Mouse (Mus musculus): ENCODE results near the gene Ston1.

DNA sequence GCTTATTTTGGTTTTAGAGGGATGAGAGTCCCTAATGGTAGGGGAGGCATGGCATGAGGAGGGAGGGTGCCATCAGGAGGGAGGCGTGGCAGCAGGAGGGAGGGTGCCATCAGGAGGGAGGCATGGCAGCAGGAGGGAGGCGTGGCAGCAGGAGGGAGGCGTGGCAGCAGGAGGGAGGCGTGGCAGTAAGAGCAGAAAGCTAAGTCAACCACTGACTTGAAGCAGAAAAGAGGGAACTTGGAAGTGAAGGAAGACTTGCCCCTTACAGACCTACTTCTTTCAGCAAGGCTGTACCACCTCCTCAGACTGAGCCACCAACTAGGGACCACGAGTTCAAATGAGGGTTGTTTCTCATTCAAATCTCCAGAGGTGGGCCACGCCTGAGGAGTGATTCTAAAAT lies 15.7 kb downstream of the Ston1 start:
- TF ChIP-seq CTCF (IDR thresholded peaks at IDR 0.05; ENCODE audit: control insufficient read depth, insufficient read depth, low read length) (no peak), POLR2A (IDR thresholded peaks at IDR 0.05; ENCODE audit: borderline replicate concordance, control insufficient read depth, low read depth, low read length) (no peak)
